Mouse (Mus musculus) CD4-positive, CD25-positive, alpha-beta regulatory T cell, adult 4 months (primary cell): Measurements from ENCODE around the gene Naaa. TPM values are rescaled to one million over a fixed set of nuclear protein-coding genes. Genes with fewer than 3 reads are reported as not detected.
A peak's percentile ranks its signal among the peaks of the same experiment; 100 is the strongest.

Source experiments
- ATAC-seq: one replicate; pipeline ENCODE4 v1.8.0; 2017
- polyA plus RNA-seq, 2 experiments: library from polyadenylated mRNA; unstranded; fragments of 100-300 nt; shearing (Covaris generic); gene quantifications; one replicate each; pipeline ENCODE4 v1.2.1; 2017

Naaa gene
- 10 to 100 TPM; 11.1 to 11.8 TPM for polyA plus RNA-seq

GRCm38 (mm10) chr5:92277437-92278394, at the start of gene Naaa:
Gene Naaa, minus strand, starts transcription at chr5:92278170.
- peak; percentile 94 for ATAC-seq

- ATAC-seq, result peak; percentile 61
Measured at GRCm38 (mm10) chr5:92327367-92327766, 49.4 kb upstream of the Naaa start.

- no peak for ATAC-seq
Measured at GRCm38 (mm10) chr5:92323264-92323663, 45.3 kb upstream of the Naaa start.

GRCm38 (mm10) chr5:92322612-92323011, 44.6 kb upstream of the Naaa start:
- ATAC-seq, result no peak

GRCm38 (mm10) chr5:92321631-92322400, 43.8 kb upstream of the Naaa start:
- ATAC-seq, result no peak

- ATAC-seq, result no peak
Measured at GRCm38 (mm10) chr5:92318596-92318995, 40.6 kb upstream of the Naaa start.

GRCm38 (mm10) chr5:92318119-92318518, 40.1 kb upstream of the Naaa start:
- ATAC-seq, result no peak

GRCm38 (mm10) chr5:92313776-92314175, 35.8 kb upstream of the Naaa start:
- ATAC-seq, result no peak

GRCm38 (mm10) chr5:92312046-92312715, 34.2 kb upstream of the Naaa start:
- ATAC-seq, result peak; percentile 42

- peak; percentile 96 for ATAC-seq
Measured at GRCm38 (mm10) chr5:92309681-92310511, 31.9 kb upstream of the Naaa start, which contains the start of gene Sdad1. Gene Sdad1, minus strand, starts transcription at chr5:92310479.

GRCm38 (mm10) chr5:92304291-92304690, 26.3 kb upstream of the Naaa start:
- no peak for ATAC-seq

- no peak for ATAC-seq
Measured at GRCm38 (mm10) chr5:92302149-92302840, 24.3 kb upstream of the Naaa start.

- no peak for ATAC-seq
Measured at GRCm38 (mm10) chr5:92294525-92294924, 16.6 kb upstream of the Naaa start.

- no peak for ATAC-seq
Measured at GRCm38 (mm10) chr5:92291652-92292414, 13.9 kb upstream of the Naaa start.

- ATAC-seq, result no peak
Measured at GRCm38 (mm10) chr5:92287840-92288239, 9.9 kb upstream of the Naaa start.

- no peak for ATAC-seq
Measured at GRCm38 (mm10) chr5:92283107-92283506, 5.1 kb upstream of the Naaa start.

- ATAC-seq, result no peak
Measured at GRCm38 (mm10) chr5:92282571-92282970, 4.6 kb upstream of the Naaa start.

- no peak for ATAC-seq
Measured at GRCm38 (mm10) chr5:92278942-92279537, 1.1 kb upstream of the Naaa start.

GRCm38 (mm10) chr5:92270496-92270895, 7.5 kb downstream of the Naaa start:
- ATAC-seq, result no peak

GRCm38 (mm10) chr5:92263761-92264359, 14.1 kb downstream of the Naaa start:
- no peak for ATAC-seq
